Mouse (Mus musculus): ENCODE measurements at regions not wholly inside any gene's neighbourhood (a gene's known extent, or its start where the extent isn't known, plus 50 kb on each side); places are given as distances from the start of the nearest gene placed in this dataset.

GRCm38 (mm10) chr3:121609845-121610244 is 60.7 kb upstream of the 4930432M17Rik start:
- TF ChIP-seq POLR2A (IDR thresholded peaks at IDR 0.05; ENCODE audit: borderline replicate concordance, extremely low read depth, low read depth, low read length) = no peak
- TF ChIP-seq CTCF (IDR thresholded peaks at IDR 0.05; ENCODE audit: insufficient read depth, low read length) = no peak
